Mouse (Mus musculus): ENCODE data around the gene Pitpnm2.

Gene Pitpnm2

GRCm38 (mm10) chr5:124201564-124201963, 48.0 kb downstream of the Pitpnm2 start:
- DNase-seq (ENCODE audit: low spot score) = no peak

- no peak for DNase-seq (ENCODE audit: low spot score)
Measured at GRCm38 (mm10) chr5:124200844-124201243, 48.7 kb downstream of the Pitpnm2 start.

DNA sequence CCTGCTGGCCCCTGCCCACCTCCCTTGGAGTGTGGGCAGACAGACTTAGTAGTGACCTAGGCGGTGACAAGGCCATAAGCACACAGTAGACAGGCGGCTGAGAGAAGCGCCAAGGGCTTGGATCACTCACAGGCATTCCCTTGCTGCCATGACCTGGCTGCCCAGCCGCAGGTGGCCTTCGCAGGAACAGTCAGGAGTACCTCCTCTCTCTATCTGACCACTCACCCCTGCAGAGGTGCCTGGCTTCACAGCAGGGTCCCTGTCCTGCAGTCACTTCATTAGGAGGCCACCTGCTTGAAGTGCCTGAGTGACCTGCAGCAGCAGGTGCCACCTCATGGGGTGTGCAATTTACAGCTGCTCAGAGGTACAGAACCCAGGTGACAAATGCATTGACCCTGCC, 50.4 kb downstream of the Pitpnm2 start:
- no peak for DNase-seq (ENCODE audit: low spot score)

DNA sequence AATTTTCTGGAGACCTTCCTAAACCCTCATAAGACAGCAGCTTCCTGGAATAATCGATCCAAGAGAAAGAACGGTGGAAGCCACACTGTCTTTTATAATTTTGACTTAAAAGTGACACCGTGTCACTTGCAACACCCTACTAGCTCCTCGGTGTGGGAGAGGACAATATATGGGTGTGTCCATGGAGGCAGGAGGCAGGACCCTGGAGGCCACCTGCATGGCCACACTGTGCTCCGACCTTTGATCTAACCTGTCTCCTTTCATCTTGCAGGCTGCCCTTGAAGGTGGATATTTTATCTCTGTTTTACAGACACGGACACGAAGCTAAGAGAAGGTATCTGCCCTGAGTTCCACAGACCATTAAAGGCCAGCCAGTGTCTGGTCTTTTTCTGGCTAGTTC, 51.1 kb downstream of the Pitpnm2 start:
- no peak for DNase-seq (ENCODE audit: low spot score)

DNA sequence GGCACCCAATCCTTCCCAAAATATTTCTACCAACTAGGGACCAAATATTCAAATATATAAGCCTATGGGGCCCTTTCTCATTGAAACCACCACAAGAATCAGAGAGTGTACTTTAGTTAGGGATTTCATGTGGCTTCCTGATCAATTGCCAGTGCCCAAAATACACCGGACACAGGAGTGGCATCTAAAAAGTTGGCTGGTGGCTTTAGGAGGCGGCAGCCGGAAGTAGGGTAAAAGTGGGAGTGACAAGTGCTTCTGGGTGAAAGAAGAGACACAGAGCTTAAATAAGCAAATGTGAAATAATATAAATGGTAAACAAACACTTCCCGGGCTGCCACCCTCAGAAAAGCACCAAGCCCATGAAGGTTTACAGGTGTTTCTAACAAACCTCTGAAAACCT, 53.5 kb downstream of the Pitpnm2 start:
- no peak for DNase-seq (ENCODE audit: low spot score)

GRCm38 (mm10) chr5:124194386-124195084, 55.0 kb downstream of the Pitpnm2 start:
- no peak for DNase-seq (ENCODE audit: low spot score)

DNA sequence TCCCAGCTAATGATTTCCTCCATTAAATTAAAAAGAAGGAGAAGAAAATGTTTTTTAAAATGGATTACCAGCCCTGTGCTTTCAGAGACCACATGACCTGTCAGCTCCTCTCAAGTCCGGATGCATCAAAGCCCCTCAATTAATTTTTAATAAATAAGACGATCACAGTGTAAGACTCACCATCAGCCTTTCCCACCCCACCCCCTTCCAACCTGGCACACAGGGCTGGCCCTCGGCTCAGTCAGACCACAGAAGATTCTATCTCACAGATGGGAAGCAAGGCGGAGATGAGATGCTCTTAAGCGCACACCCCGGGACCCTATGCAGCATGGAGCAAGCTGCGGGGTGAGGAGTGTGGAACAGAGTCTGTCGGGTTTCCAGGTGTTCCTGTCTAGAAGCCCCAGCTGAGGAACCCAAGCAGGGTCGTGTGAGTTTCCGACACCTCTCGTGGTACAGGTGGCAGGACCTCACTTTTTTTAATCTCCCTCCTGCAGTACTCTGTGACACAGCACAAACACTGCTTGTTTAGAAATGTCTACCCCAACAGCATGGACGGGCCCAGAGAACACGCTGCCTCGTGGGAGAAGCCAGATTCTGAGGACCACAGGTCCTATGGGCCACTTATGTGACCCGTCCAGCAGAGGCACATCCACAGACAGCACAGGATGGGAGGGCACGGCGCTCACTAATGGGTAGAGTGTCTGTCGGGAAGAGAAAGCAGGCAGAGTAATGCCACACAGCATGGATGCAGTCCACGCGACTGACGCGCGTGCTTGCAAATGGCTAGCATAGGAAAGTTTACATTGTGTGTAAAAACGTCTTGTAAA, 56.1 kb downstream of the Pitpnm2 start:
- no peak for DNase-seq (ENCODE audit: low spot score)

DNA sequence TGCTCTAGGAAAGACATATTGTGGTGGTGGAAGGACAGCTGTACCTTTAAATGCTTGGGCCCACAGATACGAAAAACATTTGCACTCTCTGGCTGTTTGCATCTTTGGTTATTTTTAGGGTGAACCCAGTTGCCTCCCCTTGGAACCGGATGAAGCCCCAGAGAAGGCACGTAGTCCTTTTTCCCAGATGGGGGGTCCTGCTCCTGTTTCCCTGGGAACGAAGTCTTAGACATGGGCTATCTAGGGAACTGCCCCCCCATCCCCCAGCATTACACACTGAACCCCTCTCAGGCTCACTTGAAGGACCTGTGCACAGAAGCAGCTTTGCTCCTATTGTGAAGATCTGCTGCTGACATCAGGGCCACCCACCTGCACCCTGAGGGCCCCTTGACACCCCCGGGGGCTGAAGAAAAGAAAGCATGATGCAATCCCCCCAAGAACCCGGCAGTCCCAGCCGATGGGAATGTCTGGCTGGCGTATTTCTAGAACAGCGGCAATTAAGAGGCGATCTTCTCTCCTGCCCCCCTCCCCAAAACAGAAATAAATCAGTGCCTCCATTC, 56.8 kb downstream of the Pitpnm2 start:
- no peak for DNase-seq (ENCODE audit: low spot score)

DNA sequence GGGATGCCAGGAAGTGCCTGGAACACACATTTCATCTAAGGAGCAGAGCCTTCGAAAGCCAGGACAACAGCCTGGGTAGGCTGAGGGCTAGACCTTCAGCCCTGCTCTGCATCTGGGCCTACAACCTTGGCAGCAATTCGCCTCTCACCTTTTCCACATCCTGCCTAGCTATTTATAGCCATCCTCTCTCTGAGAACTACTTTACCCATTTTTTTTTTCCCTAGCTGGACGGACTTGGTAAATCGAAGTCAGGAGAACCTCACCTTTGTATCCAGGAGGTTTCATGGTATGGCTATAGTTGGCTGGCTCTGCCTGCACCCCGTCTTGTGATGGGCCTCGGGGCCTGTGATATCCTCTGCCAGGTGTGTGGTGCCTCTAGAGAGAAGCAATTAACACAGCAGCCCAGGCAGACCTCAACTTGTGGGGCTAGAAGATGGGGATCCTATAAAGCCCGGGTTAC, 57.3 kb downstream of the Pitpnm2 start:
- DNase-seq (ENCODE audit: low spot score) = no peak

- no peak for DNase-seq (ENCODE audit: low spot score)
Measured at GRCm38 (mm10) chr5:124190146-124190870, 59.3 kb downstream of the Pitpnm2 start.

DNA sequence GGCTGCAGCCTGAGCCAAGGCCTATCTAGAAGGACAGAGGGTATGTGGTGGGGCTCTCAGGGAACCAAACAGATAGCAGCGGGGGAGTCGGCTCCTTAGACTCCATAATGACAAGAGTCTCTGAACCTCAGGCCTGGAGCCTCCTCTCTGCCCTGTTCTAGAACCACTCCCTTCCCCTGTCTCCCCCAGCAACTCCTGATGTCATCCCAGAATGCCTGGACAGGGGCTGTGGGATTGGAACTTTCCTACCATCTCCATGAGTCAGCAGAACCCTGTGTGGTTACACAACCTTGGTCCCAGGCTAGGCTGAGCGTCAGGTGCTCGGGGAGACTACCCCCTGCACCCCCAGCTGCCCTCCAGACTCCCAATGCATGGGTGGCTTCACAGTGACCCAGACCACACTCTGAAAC, 60.0 kb downstream of the Pitpnm2 start:
- DNase-seq (ENCODE audit: low spot score) = no peak

- DNase-seq (ENCODE audit: low spot score) = no peak
Measured at GRCm38 (mm10) chr5:124187508-124188311, 61.9 kb downstream of the Pitpnm2 start.

GRCm38 (mm10) chr5:124186981-124187507, 62.5 kb downstream of the Pitpnm2 start:
- DNase-seq (ENCODE audit: low spot score) = no peak

DNA sequence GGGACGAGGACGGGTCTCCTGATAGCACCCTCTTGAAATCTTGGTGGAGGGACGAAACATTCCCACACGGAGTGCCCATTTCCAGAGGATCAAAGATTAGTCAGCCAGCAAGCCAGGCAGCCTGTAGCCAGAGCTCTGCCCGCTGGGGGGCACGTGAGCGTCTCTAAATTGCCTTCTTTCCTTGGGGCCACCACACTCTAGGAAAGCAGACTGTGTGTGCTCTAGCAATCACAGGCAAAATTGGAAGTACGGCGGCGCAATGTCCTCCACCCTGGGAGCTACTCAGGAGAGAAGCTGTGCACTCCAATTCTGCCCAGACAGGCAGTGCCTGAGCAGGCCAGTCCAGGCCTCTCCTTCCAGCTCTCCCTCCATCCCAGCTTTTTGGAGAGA, 63.1 kb downstream of the Pitpnm2 start:
- no peak for DNase-seq (ENCODE audit: low spot score)

- DNase-seq (ENCODE audit: low spot score) = no peak
Measured at GRCm38 (mm10) chr5:124185706-124186464, 63.7 kb downstream of the Pitpnm2 start.

DNA sequence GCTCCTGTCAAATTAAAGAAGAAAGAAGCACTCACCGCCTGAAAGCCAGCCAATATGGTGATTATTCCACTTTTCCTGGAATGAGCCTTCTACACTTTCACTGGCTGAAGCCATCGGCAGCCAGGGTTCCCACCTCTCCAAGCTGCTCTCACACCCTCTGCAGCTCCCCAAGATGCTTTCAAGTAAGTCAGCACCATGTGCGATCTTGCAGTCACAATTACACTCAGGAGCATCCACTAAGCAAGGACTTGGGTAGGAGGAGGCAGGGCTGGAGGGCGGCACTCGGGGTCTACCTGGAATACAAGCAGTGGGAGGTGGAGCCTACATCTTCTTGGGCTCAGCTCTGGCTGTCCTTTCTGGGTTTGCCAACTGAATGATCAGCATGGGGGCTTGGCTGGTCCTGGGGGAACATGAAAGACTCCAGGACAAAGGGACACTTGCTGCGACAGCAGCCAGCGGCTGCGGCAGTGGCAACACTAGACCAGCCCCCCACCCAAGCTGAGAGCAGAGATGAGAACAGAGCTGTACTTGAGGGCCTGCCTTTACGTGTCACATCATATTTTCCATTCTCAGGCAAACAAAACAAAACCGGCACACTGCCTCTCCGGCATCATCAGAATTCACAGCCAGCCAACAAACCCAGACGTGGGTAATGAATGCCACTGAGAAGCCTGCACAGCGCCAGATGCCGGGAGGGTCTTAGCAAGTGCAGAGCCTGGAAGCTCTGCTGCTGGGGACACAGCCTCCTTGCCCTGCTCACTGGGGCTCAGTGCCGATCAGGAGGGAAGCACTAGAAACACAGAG, 64.5 kb downstream of the Pitpnm2 start:
- no peak for DNase-seq (ENCODE audit: low spot score)

DNA sequence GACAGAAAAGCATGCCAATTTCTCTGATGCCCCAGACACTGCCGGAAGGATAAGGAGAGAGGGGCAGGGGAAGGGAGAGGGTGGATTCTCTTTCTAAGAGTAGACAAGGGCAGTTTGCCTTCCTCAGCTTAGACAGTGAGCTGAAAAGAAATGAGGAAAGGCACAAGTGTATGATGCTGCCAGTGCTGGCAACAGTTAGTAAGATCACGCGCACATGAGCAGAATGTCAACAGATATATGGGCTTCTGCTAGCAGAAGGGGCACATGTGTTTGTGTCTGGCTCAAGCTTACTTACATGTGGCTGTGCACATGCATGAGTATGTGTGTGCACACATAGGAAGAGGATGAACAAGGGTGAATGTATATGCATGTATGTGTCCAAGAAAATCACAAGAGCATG, 65.4 kb downstream of the Pitpnm2 start:
- no peak for DNase-seq (ENCODE audit: low spot score)

DNA sequence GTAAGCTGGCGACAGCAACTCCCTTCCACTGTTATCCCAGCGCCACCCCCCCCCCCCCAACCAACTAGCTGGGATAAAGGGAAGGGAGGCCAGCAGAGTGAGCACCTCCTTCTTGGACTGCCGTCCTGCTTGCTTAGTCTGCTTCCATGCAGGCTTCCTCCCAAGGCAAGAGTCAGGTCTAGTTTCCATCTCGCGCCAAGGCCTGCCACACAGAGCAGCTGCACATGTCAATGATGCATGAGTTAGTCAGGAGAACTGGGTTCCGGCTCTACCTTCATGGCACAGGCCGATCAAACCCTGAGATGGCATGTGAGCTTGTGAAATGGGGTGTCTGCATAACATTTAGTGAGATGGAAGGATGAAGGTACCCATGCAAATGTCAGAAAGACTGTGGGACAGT, 66.9 kb downstream of the Pitpnm2 start:
- DNase-seq (ENCODE audit: low spot score) = no peak

DNA sequence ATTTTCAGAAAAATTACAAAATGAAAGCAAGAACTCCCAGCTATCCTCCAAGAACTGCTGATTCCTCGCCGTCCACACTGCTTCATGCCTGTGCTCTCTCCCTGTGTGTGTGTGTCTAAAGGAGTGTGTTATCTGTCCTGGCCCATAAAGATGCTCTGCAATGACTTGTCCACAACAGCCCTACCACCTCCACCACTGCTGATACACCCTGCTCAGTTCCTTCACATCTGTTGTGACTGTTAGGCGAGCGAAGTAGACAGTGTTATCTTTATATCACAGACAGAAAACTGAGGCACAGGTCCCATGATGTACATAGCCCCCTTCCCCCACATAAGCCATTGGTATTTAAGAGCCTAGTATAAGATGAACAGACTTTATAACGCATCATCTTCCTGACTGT, 67.5 kb downstream of the Pitpnm2 start:
- DNase-seq (ENCODE audit: low spot score) = no peak

All from testis, postnatal 10 days (tissue).